Mouse (Mus musculus) thymus, adult 2 months (tissue): ENCODE measurements around the gene Plrg1.

ENCODE experiments used
- CTCF ChIP-seq: fragments of 200-500 bp; IDR thresholded peaks from 2 replicates; pipeline ENCODE4 v1.5.1; 2012; ENCODE audit warnings: mild to moderate bottlenecking, control low read depth, low read length, moderate library complexity, borderline replicate concordance; ENCODE audit not compliant: control insufficient read depth, poor library complexity, insufficient read depth; ENCODE audit errors: extremely low read depth
- POLR2A ChIP-seq: fragments of 200-500 bp; IDR thresholded peaks from 2 replicates; pipeline ENCODE4 v1.6.1; 2012; ENCODE audit warnings: mild to moderate bottlenecking, low read length, control low read depth, moderate library complexity; ENCODE audit not compliant: control insufficient read depth, poor library complexity, insufficient read depth; ENCODE audit errors: extremely low read depth

- TF ChIP-seq CTCF = no peak
- no peak for TF ChIP-seq POLR2A
These were observed 12.6 kb downstream of the Plrg1 start for GRCm38 (mm10) chr3:83067920-83068319.
